Mouse (Mus musculus) hindbrain, embryonic 15.5 days (tissue): Measurements from ENCODE around the gene Dph5. TPM values are rescaled to one million over a fixed set of nuclear protein-coding genes. Genes with fewer than 3 reads are reported as not detected.
"Not testable (repeated sequence)": the region's sequence is repeated elsewhere in the genome, so short reads cannot be mapped to it uniquely, and the experiment has no call there.

Source experiments
- ATAC-seq: fragments of 200-750 bp; cut with Nextera tagmentation; 2 replicates; pipeline ENCODE4 v1.8.0; 2017; ENCODE audit warnings: low read depth, moderate number of reproducible peaks, moderate TSS enrichment; ENCODE audit not compliant: low FRiP score
- H3K27ac ChIP-seq: fragments of 300-500 bp; sonication (generic); replicated peaks from 2 replicates; pipeline ENCODE4 v1.5.1; 2015; ENCODE audit warnings: mild to moderate bottlenecking, inconsistent platforms
- H3K27me3 ChIP-seq: fragments of 300-500 bp; sonication (generic); 2 replicates; pipeline ENCODE4 v1.6.1; 2015; ENCODE audit warnings: control low read depth, inconsistent platforms
- H3K36me3 ChIP-seq: fragments of 300-500 bp; sonication (generic); 2 replicates; pipeline ENCODE4 v1.6.1; 2015; ENCODE audit warnings: control low read depth, inconsistent platforms
- H3K4me1 ChIP-seq: fragments of 300-500 bp; sonication (generic); replicated peaks from 2 replicates; pipeline ENCODE4 v1.6.1; 2015; ENCODE audit warnings: control low read depth, inconsistent platforms
- H3K4me2 ChIP-seq: fragments of 300-500 bp; sonication (generic); 2 replicates; pipeline ENCODE4 v1.6.1; 2015; ENCODE audit warnings: moderate library complexity, mild to moderate bottlenecking, inconsistent platforms
- H3K4me3 ChIP-seq: fragments of 300-500 bp; sonication (generic); 2 replicates; pipeline ENCODE4 v1.5.1; 2015; ENCODE audit warnings: mild to moderate bottlenecking, inconsistent platforms
- H3K9ac ChIP-seq: fragments of 300-500 bp; sonication (generic); 2 replicates; pipeline ENCODE4 v1.6.1; 2015; ENCODE audit warnings: inconsistent platforms
- H3K9me3 ChIP-seq: fragments of 300-500 bp; sonication (generic); 2 replicates; pipeline ENCODE4 v1.6.1; 2016; ENCODE audit warnings: control low read depth, inconsistent platforms
- WGBS: fragments of 180-500 bp; shearing (Covaris S2); methylation state at CpG from one replicate; pipeline ENCODE4 v1.1.7; 2015; 5-methylcytosine and 5-hydroxymethylcytosine counted together
- polyA plus RNA-seq: library from polyadenylated mRNA; unstranded; fragments of >200 nt; fragmentation: Nextera tagmentation; extraction: Ambion mirVana; gene quantifications from 2 replicates; pipeline ENCODE4 v1.2.1, GENCODE M21; 2015

Gene Dph5
- polyA plus RNA-seq, 1 experiment from 2014 or later: 24.3 TPM

DNA sequence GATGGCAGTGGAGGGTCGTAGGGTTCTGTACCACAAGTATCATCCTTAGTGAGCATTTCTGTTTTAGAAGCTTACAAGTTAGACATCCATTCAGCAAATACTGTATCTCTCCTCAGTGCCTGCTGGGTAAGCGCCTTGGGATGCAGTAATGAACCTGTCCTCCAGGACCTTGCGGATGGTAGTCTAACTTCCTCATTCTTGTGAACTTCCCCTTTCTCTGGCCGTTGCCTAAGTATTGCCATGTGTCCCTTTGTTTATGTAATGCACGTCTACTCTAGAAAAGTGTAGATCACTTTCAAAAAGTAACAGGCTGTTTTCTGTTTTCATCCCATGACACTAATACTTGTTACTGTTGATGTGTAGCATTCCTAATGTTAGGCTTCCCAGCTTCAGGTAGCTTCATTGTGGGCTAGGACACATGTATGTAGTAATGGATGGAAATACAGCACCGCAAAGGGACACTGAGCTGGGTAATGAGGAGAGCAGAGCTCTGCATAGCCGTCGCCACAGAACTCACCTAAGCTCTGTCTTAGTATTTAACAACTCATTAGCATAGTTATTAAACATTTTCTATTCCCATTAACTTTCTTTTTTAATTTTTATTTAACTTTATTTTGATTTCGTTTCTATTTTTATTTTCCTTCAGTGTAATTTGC lies 14.8 kb downstream of the Dph5 start:
- H3K4me2 ChIP-seq: no peak overlapping the region
- no peaks in the 10 kb centered on the region for H3K4me1 ChIP-seq
- no peak for ATAC-seq
- WGBS: 94% methylated on average over 9 of the region's 9 CpGs
- no peaks in the 10 kb centered on the region for H3K27me3 ChIP-seq
- H3K36me3 ChIP-seq: peaks cover 10% of the 10 kb centered on the region
- H3K27ac ChIP-seq: no peak overlapping the region
- H3K9ac ChIP-seq: no peak overlapping the region
- H3K9me3 ChIP-seq: no peaks in the 10 kb centered on the region
- no peak overlapping the region for H3K4me3 ChIP-seq

DNA sequence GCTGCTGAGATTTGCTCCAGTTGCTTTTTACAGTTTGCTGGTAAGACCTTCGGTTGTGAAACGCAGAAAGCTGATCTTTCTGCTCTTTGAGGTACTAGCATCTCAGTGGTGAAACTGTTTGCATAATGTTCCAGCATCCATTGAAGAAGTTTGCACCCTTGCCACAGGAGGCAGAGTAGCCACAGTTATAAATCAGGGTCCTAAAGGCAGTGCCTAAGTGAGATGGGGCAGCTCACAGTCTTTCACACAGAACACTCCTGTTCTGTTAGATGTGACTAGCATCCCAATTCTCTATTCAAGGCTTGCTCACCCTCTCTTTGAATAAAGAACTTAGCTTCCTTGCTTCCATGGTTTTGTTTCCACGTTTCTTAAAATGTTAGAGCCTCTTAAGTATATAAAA lies 17.4 kb downstream of the Dph5 start:
- no peaks in the 10 kb centered on the region for H3K4me1 ChIP-seq
- H3K9me3 ChIP-seq: no peaks in the 10 kb centered on the region
- no peak overlapping the region for H3K9ac ChIP-seq
- H3K4me3 ChIP-seq: no peak overlapping the region
- H3K27ac ChIP-seq: 0 out of 2 replicates have a peak overlapping the region, but pooled peaks have one; percentile 30
- no peaks in the 10 kb centered on the region for H3K27me3 ChIP-seq
- ATAC-seq: peak; percentile 66; the same call in 1 of the 2 replicates
- 82% methylated on average over 3 of the region's 3 CpGs for WGBS
- no peak overlapping the region for H3K4me2 ChIP-seq
- H3K36me3 ChIP-seq: peaks cover 11% of the 10 kb centered on the region

DNA sequence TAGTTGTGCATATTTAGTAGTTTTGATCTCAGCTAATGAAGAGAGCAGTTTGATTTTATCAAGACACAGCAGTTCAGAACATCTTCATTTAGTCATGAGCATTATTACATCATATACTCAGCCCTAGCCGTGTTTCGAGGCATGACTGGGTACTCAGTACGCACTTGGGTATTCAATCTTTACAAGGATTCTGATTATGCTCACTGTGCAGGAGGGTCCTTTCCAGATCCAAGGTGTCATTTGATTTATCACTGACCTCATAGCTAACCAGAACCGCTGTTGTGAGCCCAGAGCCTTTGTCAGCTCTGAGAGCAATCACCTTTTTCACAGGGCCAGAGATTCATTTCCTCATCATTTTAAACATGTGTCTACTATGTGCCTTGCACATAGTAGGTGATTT lies 17.9 kb downstream of the Dph5 start:
- WGBS: 92% methylated on average over 4 of the region's 4 CpGs
- Histone ChIP-seq H3K36me3 (peaks cover 7% of the 10 kb centered on the region), H3K4me1 (no peaks in the 10 kb centered on the region), H3K9ac (no peak overlapping the region), H3K4me3 (no peak overlapping the region), H3K27ac (no peak overlapping the region), H3K9me3 (no peaks in the 10 kb centered on the region), H3K27me3 (no peaks in the 10 kb centered on the region), H3K4me2 (no peak overlapping the region)
- ATAC-seq: no peak

DNA sequence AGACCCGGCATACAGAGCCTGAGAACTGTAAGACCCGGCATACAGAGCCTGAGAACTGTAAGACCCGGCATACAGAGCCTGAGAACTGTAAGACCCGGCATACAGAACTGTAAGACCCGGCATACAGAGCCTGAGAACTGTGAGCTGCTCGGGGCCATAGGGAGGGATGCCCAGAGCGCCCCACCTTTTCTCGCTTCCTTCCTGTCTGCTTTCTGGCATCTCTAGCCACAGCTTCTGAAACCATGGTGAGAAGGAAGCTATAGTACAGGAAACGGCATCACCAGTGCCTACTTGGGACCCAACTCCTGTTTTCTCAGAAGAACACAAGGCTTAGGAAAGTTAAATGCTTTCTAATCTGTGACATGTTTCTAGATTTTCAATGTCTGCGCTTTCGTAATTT lies 19.8 kb downstream of the Dph5 start:
- H3K4me1 ChIP-seq, H3K4me3 ChIP-seq, H3K27ac ChIP-seq, H3K9ac ChIP-seq, H3K27me3 ChIP-seq, ATAC-seq, H3K4me2 ChIP-seq, H3K36me3 ChIP-seq, H3K9me3 ChIP-seq: not testable (repeated sequence)
- WGBS: 97% methylated on average over 10 of the region's 11 CpGs

DNA sequence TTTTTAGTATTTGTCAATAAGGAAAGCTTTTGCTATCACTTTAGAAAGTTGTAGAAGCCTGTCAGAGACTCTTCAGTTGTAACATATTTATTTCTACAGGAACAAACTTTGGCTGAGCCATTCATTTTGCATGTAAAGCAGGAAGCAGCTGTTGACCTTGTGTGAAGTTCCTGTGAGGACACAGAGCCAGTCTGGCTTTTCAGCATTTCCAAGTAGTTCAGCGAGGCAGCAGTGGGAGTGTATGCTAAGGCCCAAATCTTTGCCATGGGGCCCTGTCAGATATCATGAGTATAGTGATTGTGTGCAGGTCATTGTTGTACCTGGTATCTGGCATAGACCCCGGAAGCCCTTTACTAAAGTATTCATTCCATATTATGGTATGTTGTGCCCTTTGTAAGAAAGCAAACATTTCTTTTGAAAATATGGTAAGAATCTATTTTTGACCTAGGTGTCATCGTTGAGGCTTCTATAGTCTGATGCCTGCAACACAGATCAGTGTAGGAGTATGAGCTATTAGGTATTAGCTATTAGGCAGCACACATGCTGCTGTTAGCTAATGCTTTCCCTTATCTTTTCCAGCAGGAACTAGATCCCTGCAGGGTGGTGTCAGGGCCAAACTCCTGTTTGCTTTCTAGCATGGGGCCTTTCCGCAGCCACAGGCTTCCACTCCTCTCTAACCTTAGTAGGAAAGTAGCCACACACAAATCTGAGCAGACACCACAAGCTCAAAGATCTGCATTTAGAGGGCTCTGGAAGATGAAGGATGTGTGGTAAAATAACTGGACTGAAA lies 37.0 kb downstream of the Dph5 start:
- no peaks in the 10 kb centered on the region for H3K27me3 ChIP-seq
- no peak overlapping the region for H3K27ac ChIP-seq
- no peak overlapping the region for H3K4me3 ChIP-seq
- WGBS: 87% methylated on average over 4 of the region's 4 CpGs
- H3K36me3 ChIP-seq: 0 out of 2 replicates have a peak, but pooled peaks cover 3% of the 10 kb centered on the region
- no peaks in the 10 kb centered on the region for H3K9me3 ChIP-seq
- H3K9ac ChIP-seq: no peak overlapping the region
- ATAC-seq: no peak
- H3K4me2 ChIP-seq: no peak overlapping the region
- no peaks in the 10 kb centered on the region for H3K4me1 ChIP-seq

DNA sequence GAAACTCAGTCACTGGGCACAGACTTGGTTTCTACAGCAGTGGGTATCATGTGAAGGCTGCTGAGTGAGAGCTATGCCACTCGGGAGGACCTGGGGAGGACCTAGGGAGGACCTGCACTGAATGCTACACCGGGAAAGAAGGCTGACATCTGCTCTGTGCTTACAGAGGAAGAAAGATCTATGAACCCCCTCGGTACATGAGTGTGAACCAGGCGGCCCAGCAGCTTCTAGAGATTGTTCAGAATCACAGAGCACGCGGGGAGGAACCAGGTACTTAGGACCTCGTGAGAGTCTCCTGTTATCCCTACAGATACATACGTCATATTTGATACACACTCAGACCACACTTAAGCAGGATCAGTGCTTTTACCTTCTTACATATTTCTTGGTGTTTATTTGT lies 38.9 kb downstream of the Dph5 start:
- ATAC-seq: no peak
- Histone ChIP-seq H3K9ac (no peak overlapping the region), H3K4me3 (no peak overlapping the region), H3K27ac (no peak overlapping the region), H3K9me3 (no peaks in the 10 kb centered on the region), H3K4me1 (no peaks in the 10 kb centered on the region), H3K27me3 (no peaks in the 10 kb centered on the region), H3K4me2 (no peak overlapping the region), H3K36me3 (peaks cover 8% of the 10 kb centered on the region; the same call in 1 of the 2 replicates)
- 91% methylated on average over 8 of the region's 8 CpGs for WGBS

DNA sequence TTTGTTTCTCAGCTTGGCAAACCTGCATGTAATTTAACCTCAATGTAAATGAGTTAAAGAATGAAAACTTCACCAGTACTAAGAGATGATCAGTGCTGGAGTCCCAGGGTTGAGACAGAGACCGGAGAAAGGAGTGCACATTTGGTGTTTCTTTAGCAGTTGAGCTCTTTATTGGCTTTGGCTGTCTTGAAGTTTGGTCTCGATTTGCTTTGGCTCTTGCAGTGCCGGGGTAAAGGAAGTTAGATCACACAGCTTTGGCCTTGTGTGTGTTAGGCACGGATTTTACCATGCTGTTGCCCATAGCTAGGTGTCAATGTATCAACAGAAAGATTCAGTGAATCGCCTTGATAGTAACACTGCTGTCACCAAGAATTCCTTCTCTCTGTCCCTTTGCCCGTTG lies 44.1 kb downstream of the Dph5 start:
- H3K27ac ChIP-seq: no peak overlapping the region
- H3K4me1 ChIP-seq: no peaks in the 10 kb centered on the region
- WGBS: 95% methylated on average over 6 of the region's 6 CpGs
- H3K27me3 ChIP-seq: no peaks in the 10 kb centered on the region
- H3K4me3 ChIP-seq: no peak overlapping the region
- H3K36me3 ChIP-seq: peaks cover 7% of the 10 kb centered on the region; the same call in 1 of the 2 replicates
- no peak overlapping the region for H3K4me2 ChIP-seq
- no peak for ATAC-seq
- H3K9ac ChIP-seq: no peak overlapping the region
- H3K9me3 ChIP-seq: no peaks in the 10 kb centered on the region

DNA sequence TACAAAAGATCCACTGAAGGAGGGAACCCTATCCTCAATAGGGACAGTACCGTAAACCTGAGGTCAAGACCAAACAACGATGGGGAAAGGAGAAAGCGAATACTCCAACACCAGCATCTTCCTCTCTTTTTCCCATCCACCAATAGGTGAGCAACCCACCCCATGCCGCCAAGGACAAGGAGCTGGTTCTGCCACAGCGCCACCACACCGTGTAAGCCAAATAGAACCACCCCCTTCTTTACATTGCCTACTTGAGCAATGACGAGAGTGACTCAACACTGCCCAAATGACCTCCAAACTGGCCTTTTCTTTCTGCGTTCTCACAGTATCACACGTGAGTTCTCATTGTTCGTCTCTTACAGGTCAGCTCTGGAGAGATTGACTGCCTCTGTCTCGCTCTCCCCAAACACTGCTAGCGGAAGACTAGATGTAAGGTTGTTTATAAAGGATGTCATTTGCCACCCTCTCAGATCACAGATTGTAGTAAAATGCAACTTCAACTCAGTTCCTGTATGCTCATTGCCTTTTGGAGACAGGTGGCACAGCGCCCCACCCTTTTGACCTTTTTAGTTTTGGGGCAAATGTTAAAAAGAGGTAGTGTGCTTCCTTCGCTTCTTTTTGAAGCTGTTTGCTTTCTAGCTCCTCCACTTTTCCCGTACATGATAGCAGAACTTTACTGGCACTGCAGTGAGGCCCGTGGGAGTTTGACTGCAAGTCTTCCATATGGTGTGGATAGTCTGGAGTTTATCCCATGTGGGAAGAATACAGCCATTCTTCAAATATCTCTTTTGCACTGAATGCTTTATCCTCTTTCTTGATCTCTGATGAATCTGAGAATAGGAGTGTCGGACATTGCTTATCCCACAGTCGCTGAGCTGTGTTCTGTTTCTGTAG lies 45.9 kb downstream of the Dph5 start:
- ATAC-seq: no peak
- WGBS: 90% methylated on average over 18 of the region's 18 CpGs
- no peak overlapping the region for H3K4me3 ChIP-seq
- H3K4me2 ChIP-seq: no peak overlapping the region
- peaks cover 7% of the 10 kb centered on the region; the same call in 1 of the 2 replicates for H3K36me3 ChIP-seq
- H3K9me3 ChIP-seq: no peaks in the 10 kb centered on the region
- no peak overlapping the region for H3K9ac ChIP-seq
- no peaks in the 10 kb centered on the region for H3K4me1 ChIP-seq
- no peaks in the 10 kb centered on the region for H3K27me3 ChIP-seq
- no peak overlapping the region for H3K27ac ChIP-seq

DNA sequence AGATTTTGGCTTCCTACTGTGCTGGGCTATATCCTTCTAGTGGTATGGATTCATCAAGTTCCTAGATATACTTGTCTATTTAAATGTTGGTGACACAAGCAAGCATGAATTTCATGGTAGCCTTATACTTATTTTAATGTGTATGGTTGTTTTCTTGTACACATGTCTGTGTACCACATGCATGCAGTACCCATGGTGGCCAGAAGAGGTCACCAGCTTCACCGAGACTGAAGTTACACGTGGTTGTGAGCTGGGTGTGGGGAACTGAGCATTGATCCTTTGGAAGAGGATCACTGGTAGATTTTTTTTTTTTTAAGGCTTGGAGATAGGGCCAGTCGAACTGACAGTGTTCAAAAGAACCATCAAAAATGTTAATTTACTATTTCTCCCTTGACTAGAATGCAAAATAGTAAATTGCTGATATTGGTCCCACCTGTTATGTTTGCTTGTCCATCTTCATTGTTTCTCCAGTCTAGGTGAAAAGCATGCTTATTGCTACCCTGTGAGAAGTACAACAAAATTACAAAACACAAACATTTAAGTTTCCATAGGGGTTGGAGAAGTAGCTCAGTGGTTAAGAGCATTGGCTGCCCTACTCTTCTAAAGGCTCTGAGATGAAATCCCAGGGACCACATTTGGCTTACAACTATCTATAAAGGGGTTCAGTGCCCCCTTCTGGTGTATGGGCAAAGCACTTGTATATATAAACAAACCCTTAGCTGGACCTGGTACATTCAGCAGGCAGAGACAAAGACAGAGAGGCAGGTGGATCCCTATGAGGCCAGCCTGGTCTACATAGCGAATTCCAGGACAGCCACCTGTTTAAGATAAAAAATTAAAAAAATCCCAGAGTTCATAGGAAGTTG lies 49.3 kb downstream of the Dph5 start:
- Histone ChIP-seq H3K9ac (no peak overlapping the region), H3K9me3 (no peaks in the 10 kb centered on the region), H3K4me2 (no peak overlapping the region), H3K27me3 (no peaks in the 10 kb centered on the region), H3K4me3 (no peak overlapping the region), H3K4me1 (no peaks in the 10 kb centered on the region), H3K27ac (no peak overlapping the region), H3K36me3 (peaks cover 11% of the 10 kb centered on the region; the same call in 1 of the 2 replicates)
- ATAC-seq: no peak
- WGBS: 62% methylated on average over 4 of the region's 4 CpGs

DNA sequence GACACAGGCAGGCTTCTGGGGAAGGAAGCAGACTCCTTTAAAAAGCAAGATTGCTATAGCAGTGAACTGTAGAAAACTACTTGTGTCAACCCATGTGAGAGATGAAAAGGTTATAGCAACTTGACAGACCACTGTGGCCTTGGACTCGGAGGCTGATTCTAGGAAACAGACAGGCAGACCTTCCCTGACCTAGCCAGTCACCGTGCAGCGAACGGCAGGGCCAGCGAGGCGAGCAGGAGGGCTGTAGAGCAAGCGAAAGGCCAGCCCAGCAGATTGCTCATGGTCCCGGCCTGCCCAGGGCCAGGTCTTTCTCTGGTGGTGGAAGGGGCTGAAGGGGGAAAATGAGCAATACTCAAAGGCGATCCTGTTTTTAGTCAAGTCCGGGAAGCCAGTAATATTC lies 50.2 kb downstream of the Dph5 start:
- ATAC-seq: no peak
- Histone ChIP-seq H3K27me3 (no peaks in the 10 kb centered on the region), H3K4me3 (no peak overlapping the region), H3K27ac (no peak overlapping the region), H3K36me3 (peaks cover 16% of the 10 kb centered on the region), H3K9ac (no peak overlapping the region), H3K4me2 (no peak overlapping the region), H3K4me1 (no peaks in the 10 kb centered on the region), H3K9me3 (no peaks in the 10 kb centered on the region)
- WGBS: 84% methylated on average over 10 of the region's 10 CpGs

DNA sequence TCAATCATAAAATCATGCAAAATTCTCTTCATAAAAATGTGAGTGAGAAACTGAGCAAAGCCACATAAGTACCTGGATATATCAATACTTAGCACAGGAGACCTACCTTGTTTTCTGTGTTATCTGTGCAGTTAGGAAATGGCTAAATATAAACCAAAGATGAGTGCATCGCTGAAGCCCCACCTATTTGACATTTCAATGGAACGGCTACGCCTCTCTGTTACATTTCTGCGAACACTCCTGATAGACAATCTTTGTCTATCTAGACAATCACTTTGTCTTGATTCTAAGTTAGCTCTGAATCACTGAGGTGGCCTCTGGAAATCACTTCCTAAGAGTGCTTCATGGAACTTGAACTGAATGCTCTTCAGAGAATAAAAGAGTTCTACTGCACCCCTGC lies 52.9 kb downstream of the Dph5 start:
- no peak overlapping the region for H3K4me3 ChIP-seq
- WGBS: 93% methylated on average over 4 of the region's 4 CpGs
- no peak for ATAC-seq
- no peaks in the 10 kb centered on the region for H3K9me3 ChIP-seq
- H3K27me3 ChIP-seq: no peaks in the 10 kb centered on the region
- H3K4me2 ChIP-seq: no peak overlapping the region
- peaks cover 30% of the 10 kb centered on the region for H3K36me3 ChIP-seq
- H3K27ac ChIP-seq: no peak overlapping the region
- H3K9ac ChIP-seq: no peak overlapping the region
- no peaks in the 10 kb centered on the region for H3K4me1 ChIP-seq
